Mouse (Mus musculus) lung, adult 2 months (tissue): ENCODE measurements around the gene Hist1h4c.
"Not testable (repeated sequence)": the region's sequence is repeated elsewhere in the genome, so short reads cannot be mapped to it uniquely, and the experiment has no call there.

Experiments used
- CTCF ChIP-seq: fragments of 200-500 bp; IDR thresholded peaks from 2 replicates; pipeline ENCODE4 v1.5.1; 2011; ENCODE audit warnings: mild to moderate bottlenecking, low read length, control low read depth; ENCODE audit not compliant: insufficient read depth
- POLR2A ChIP-seq: fragments of 200-500 bp; IDR thresholded peaks from 2 replicates; pipeline ENCODE4 v1.6.1; 2011; ENCODE audit warnings: low read depth, mild to moderate bottlenecking, control low read depth, low read length, borderline replicate concordance; ENCODE audit errors: extremely low read depth

- TF ChIP-seq POLR2A, CTCF: not testable (repeated sequence)
These were observed 15.1 kb downstream of the Hist1h4c start for GRCm38 (mm10) chr13:23682947-23683754.
